Mouse (Mus musculus) embryonic fibroblast, embryonic 13.5 days (primary cell): ENCODE measurements around the gene Abcb6. TPM values are rescaled to one million over a fixed set of nuclear protein-coding genes. Genes with fewer than 3 reads are reported as not detected.

Source experiments
- H3K27ac ChIP-seq: 2 replicates; pipeline ENCODE4 v1.5.1; 2012; ENCODE audit warnings: low read length, control low read depth, inconsistent platforms; ENCODE audit not compliant: insufficient read depth
- H3K4me1 ChIP-seq: 2 replicates; pipeline ENCODE4 v1.6.1; 2011; ENCODE audit warnings: low read length; ENCODE audit not compliant: control insufficient read depth, insufficient read depth
- H3K4me3 ChIP-seq: 2 replicates; pipeline ENCODE4 v1.5.1; 2011; ENCODE audit warnings: mild to moderate bottlenecking, control low read depth, low read length; ENCODE audit not compliant: insufficient read depth
- CTCF ChIP-seq: IDR thresholded peaks from 2 replicates; pipeline ENCODE4 v1.5.1; 2011; ENCODE audit warnings: mild to moderate bottlenecking, control low read depth, low read length, moderate library complexity, borderline replicate concordance; ENCODE audit not compliant: insufficient read depth
- POLR2A ChIP-seq: IDR thresholded peaks from 2 replicates; pipeline ENCODE4 v1.6.1; 2011; ENCODE audit warnings: low read depth, mild to moderate bottlenecking, control low read depth, low read length, moderate library complexity
- polyA plus RNA-seq: library from polyadenylated mRNA; stranded (reverse); fragments of >200 nt; gene quantifications from 2 replicates; pipeline ENCODE4 v1.2.4, GENCODE M21; 2011; ENCODE audit warnings: low read depth; ENCODE audit not compliant: missing spikeins, insufficient read length

Gene Abcb6
- polyA plus RNA-seq, 1 experiment = 13.4 TPM

DNA sequence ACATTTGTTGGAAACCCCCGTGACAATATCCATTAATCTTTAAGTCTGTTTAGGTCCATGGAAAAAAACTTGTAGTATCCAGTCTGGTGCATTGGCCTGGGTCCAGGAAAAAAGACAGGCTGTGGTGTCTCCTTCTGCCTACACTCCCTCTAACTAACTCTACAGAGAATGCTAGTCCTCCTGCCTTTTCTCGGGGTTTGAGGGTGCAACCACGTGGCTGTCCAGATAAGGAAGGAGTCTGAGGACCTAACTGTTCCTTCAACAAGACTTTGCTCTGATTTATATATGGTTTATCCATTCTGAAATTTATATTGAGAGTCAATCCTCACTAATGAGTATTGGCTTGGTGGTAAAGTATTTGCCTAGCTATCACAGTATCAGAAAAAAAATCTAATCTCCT lies 24.4 kb downstream of the Abcb6 start:
- no peak overlapping the region for H3K4me3 ChIP-seq

DNA sequence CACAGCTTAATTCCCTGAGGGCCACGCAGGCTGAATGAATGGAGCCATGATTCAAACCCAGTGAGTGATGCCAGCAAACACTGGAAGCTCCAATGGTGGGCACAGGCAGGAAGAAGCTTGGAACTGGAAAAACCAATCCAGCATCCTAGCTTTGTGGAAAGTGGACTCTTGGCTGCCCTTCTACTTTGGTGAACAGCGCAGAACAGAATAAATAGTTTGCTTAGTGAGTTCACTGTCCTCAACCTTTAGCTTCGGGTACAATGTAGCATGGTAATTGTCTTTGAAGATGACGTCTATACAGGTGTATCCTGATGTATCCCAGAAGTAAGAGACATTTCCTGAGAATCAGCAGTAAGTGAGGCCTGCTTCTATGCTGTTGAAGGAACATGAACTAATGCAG lies 31.5 kb downstream of the Abcb6 start:
- TF ChIP-seq POLR2A (no peak), CTCF (no peak)
- Histone ChIP-seq H3K27ac (no peak overlapping the region), H3K4me3 (no peak overlapping the region)

More for the DNA sequence above, 24.4 kb downstream of the Abcb6 start:
- TF ChIP-seq CTCF (no peak), POLR2A (no peak)
- H3K4me1 ChIP-seq = no peaks in the 10 kb centered on the region
- H3K27ac ChIP-seq = no peak overlapping the region

DNA sequence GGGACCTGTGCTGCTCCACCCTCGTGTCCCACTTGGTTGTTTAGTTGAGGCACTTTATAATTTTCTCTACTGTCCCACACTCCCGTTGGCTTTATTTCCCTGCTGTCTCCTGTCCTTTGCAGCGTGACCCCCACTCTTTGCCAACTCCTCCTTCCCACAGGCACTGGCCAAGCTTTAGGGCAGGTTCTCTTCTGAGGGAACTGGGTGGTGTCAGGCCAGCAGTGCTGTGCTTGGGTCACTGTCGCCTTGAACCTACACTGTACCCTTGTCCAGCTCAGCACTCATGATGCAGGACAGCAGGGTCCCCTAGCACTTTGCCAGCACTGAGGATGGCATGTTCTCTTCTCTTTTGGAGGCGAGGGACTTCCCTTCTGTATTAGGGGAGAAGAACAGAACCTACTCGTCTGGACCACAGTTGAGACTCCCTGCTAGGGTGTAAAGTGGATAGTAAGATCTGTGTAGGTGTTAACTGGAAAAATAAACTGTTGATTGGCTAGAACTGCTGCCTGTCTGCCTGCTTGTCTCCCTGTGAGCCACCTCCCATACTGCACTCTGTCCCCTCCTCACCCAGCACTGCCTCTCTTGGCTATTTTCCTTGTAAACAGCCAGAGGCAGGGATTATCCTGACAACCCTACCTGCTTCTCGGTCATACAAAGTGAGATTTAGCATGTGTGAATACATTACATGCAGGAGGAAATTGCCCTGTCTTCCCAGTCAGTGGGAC lies 32.6 kb downstream of the Abcb6 start:
- 0 out of 2 replicates have a peak, but pooled peaks cover 6% of the 10 kb centered on the region for H3K4me1 ChIP-seq
- H3K27ac ChIP-seq = no peak overlapping the region
- H3K4me3 ChIP-seq = no peak overlapping the region
- TF ChIP-seq CTCF = no peak
- TF ChIP-seq POLR2A = no peak

More for the DNA sequence above, 31.5 kb downstream of the Abcb6 start:
- H3K4me1 ChIP-seq = 0 out of 2 replicates have a peak, but pooled peaks cover 6% of the 10 kb centered on the region

DNA sequence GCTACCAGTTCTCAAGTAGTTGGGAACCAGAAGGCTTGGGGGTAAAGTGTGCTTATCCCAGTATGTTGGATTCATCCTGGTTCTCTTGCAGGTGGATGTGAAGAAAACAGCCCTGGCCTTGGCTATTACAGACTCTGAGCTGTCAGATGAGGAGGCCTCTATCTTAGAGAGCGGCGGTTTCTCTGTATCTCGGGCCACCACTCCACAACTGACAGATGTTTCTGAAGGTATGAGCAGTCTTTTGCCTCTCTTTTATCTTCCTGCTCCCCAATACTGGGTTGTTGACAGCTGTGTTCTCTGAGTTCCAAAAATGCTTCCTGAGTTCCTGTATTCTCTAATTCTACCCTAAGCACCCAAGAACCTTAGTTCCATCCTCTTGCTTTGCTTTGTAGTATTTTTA lies 34.6 kb downstream of the Abcb6 start:
- 0 out of 2 replicates have a peak, but pooled peaks cover 6% of the 10 kb centered on the region for H3K4me1 ChIP-seq
- no peak overlapping the region for H3K27ac ChIP-seq
- TF ChIP-seq CTCF (no peak), POLR2A (no peak)

DNA sequence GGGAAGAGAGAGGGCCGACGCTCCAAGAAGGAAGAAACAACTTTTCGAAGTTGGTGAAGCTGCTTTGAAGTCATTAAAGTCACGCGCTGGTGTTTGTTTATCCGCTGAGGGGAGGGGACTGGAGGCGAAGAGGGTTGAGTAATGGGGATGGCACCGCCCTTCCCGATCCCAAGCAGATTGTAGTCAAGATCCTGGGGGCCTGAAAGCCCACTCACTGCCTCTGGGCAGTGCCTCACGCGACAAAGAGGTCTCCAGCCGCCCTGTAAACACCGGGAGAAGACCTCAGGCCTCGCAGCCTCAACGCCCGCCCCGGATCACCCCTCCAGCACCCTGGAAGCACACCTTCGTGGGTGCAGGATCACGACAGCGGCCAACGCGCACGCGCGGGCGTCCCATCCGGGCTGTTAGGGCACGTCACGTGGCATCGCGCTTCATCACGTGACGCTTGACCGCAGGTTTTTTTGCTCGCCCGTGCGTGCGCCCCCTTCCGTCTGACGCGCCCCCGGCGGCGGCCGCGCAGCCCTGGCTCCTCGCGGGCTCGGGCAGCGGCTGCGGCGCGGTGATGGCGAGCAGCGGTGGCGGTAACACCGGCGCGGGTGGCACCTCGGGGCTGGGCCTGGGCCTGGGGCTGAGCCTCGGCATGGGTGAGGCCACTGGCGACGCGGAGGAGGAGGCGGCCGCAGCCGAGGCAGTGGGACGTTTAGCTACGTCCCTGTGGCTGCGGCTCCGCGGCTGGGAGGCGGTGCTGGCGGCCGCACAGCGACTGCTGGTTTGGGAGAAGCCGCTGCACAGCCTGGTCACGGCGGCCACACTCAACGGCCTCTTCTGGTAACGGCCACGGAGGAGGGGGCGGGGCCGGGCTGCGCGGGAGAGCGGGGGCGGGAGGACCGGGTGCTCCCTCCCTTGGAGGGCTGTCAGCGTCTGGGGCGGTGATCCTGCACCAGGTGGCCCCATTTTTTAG lies 37.6 kb downstream of the Abcb6 start, which contains the start of the genes Cnppd1 and Retreg2:
TSS of gene Cnppd1 (minus strand) at position 411 of the 961 bp plus-strand sequence.
TSS of gene Retreg2 (plus strand) at position 478 of the 961 bp plus-strand sequence.
- TF ChIP-seq CTCF (peak; percentile 71), POLR2A (peak; percentile 91)
- Histone ChIP-seq H3K4me1 (0 out of 2 replicates have a peak, but pooled peaks cover 6% of the 10 kb centered on the region), H3K27ac (peak within 1 kb of the TSS; percentile 90), H3K4me3 (peak within 1 kb of the TSS; percentile 59)

More for the DNA sequence above, 34.6 kb downstream of the Abcb6 start:
- H3K4me3 ChIP-seq = no peak overlapping the region

DNA sequence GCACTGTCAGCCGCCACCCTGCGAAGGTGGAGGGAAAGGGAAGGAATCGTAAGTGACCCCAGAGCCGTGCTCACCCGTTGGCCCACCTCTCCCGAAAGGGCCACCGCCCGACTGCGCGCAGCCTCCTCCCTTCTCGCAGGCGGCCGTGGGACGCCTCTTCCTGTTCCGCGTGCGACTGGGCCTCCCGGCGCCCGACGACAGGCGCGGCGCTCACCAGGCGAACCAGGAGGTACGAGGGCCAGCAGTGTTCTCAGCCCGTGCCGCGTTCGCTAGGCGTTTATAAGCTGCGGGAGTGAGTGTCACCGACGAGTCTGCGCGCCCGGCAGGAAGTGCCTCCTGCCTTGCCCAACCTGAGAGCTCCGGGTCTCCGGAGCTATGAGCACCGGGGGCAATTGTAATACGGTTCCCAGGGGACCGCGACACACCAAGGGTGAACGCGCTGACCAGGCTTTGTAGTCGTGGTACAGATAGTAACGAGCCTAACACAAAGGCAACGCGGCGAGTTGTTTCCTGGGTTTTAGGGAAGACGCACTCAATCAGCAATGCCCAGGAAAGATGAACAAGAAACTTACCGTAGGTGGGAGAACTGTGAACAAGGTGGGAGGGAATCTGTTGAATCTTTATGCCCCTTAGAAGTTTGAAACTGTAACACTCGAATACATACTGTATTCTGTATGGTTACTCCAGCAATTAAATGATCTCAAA lies 38.6 kb downstream of the Abcb6 start:
- TF ChIP-seq POLR2A (peak; percentile 87), CTCF (no peak)
- peak overlapping the region; percentile 87 for H3K27ac ChIP-seq
- H3K4me3 ChIP-seq = peak overlapping the region; percentile 50
- 0 out of 2 replicates have a peak, but pooled peaks cover 6% of the 10 kb centered on the region for H3K4me1 ChIP-seq

DNA sequence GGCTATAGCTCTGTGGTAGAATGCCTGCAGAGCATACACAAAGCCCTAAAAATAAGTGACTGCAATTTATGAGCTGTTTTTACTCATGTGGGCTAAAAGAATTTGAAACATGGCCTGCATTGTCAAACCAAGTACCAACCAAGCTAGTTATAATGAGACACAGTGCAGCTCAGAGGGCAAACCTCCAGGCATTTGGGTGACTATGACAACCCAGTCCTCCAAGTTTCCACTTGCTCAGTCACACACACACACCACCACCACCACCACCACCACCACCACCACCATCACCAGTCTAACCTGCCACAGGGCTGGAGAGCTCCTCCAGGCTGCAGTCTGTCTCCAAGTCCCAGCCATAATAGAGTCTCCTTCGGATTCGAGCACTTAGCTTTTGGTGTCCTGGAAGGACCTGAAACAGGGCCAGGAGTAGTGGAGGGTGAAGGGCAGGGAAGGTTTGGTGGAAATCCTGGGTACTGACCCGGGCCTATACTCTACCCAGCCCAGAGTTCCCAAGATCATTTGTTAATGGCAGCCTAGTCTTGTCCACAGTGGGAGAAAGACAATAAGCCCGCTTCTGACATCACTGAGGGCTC lies 39.5 kb downstream of the Abcb6 start:
- TF ChIP-seq POLR2A (no peak; the same call in 1 of the 2 replicates), CTCF (no peak)
- peak overlapping the region; percentile 50 for H3K4me3 ChIP-seq
- H3K27ac ChIP-seq = peak overlapping the region; percentile 87
- H3K4me1 ChIP-seq = 0 out of 2 replicates have a peak, but pooled peaks cover 6% of the 10 kb centered on the region

DNA sequence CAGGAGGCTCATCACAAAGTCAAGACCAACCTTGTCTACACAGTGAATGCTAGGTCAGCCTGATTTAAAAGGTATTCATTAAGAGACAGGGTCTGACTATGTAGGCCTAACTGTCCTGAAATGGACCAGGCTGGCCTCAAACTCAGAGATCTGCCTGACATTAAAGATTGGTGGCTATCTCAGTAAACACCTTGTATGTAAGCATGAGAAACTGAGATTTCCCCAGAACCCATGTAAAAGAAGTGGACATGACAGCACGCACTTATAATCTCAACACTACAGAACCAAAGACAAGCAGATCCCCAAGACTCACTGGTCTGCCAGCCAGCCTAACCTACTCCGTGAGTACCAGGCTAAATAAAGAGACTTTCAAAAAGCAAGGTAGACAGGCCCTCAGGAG lies 41.7 kb downstream of the Abcb6 start:
- H3K27ac ChIP-seq = no peak overlapping the region

More for the DNA sequence above, 41.7 kb downstream of the Abcb6 start:
- TF ChIP-seq CTCF (no peak), POLR2A (no peak)
- H3K4me3 ChIP-seq = no peak overlapping the region
- H3K4me1 ChIP-seq = no peaks in the 10 kb centered on the region
